Mouse (Mus musculus): ENCODE data around the gene Babam2. TPM values are rescaled to one million over a fixed set of nuclear protein-coding genes. Genes with fewer than 3 reads are reported as not detected.

Babam2 gene
- polyA plus RNA-seq, 1 experiment, result 26.3 TPM

GRCm38 (mm10) chr5:32056126-32056525 lies 358.6 kb downstream of the Babam2 start:
- no peak for DNase-seq (ENCODE audit: low read depth, low spot score)
- WGBS, result 34% methylated on average over 1 of the region's 1 CpGs

DNA sequence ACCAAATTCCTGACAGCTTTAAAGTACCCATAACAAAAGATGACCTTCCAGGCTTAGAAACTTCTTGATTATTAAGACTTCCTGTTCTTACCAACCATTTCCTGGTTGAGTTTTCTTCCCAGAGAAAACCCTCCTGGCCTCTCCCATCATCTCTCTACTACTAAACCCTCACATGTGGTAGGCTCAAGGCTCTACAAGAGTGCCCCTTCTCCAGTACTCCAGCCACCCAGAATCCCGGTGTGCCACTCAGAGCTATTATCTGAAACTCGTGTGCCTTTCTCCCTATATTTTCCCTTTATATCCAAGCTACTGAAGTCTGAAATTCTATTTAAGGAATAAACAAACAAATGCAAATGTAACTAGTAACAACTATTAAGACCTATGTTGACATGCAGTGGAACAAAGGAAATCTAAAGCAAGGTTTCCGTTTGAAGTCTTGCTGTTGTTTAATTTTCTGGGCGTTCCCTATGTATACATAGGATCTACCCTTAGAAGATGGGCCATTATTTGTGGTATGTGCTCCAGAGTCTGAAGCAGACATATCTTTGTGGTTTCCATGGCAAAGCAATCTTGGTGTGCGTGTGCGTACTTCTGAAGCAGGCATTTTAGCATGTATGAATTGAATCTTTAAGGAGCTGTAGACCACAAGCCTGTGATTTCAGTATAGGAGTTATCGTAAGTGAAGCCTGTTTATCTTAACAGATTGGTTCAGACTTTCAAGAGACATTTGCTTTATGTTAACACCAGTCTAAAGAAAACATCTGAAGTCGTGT lies 361.2 kb downstream of the Babam2 start:
- no peak for DNase-seq (ENCODE audit: low read depth, low spot score)

GRCm38 (mm10) chr5:32059254-32059796 lies 361.8 kb downstream of the Babam2 start:
- no peak for DNase-seq (ENCODE audit: low read depth, low spot score)
- 53% methylated on average over 8 of the region's 8 CpGs for WGBS

More for the DNA sequence above, 361.2 kb downstream of the Babam2 start:
- 39% methylated on average over 8 of the region's 8 CpGs for WGBS

DNA sequence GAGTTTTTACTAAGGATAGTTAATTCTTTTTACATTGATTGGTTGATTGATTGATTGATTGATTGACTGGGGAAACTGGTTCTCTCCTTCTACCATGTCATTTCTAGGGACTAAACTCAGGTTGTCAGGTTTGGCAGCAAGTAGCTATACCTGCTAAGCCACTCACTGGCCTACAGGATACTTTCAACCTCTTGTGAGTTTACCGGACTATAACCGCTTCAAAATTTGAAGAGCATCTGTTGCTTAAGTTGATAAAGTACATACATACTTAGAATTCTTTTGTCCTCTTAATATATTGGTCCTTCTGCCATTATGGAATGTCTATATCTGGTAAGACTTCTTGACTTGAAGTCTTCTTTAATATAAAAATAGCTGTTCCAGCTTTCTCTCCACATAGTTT lies 363.0 kb downstream of the Babam2 start:
- no peak for DNase-seq (ENCODE audit: low read depth, low spot score)
- 96% methylated on average over 2 of the region's 2 CpGs for WGBS

GRCm38 (mm10) chr5:32061854-32062253 lies 364.4 kb downstream of the Babam2 start:
- no peak for DNase-seq (ENCODE audit: low read depth, low spot score)
- WGBS, result 94% methylated on average over 1 of the region's 1 CpGs

- no peak for DNase-seq (ENCODE audit: low read depth, low spot score)
- 86% methylated on average over 2 of the region's 2 CpGs for WGBS
These were observed 367.0 kb downstream of the Babam2 start for GRCm38 (mm10) chr5:32064341-32065105.

DNA sequence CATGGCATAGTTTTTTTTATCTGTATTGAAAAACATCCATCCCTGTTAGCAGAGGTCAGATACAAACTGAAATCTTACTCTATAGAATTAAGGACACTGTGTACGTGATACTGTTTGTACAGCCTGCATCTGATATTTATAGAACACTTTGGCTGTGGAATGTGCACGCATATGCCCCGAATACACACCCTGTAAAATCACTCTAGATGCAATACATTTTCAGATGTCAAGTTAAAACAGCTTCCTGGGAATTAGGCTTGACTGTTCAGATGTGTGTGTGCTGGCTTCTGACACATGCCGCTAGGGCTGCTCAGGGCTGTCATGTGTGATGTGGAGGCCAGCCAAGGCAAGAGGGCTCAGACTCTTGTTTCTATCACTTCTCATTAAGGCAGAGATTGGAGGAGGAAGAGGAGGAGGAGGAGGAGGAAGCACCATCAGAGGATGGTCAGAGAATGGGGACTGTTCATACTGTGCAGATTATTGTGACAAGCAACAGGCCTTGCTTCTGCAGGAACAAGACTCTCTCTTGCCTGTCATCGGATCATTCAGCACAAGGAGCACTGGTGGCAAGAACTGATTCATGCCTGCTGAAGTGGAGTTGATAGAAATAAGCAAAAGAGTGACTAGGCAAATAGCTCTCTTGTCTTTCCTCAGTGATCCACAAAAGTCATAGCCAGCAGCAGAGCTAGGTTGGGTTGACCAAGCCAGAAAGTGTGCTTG lies 368.7 kb downstream of the Babam2 start:
- no peak for DNase-seq (ENCODE audit: low read depth, low spot score)
- WGBS, result 75% methylated on average over 5 of the region's 5 CpGs

DNA sequence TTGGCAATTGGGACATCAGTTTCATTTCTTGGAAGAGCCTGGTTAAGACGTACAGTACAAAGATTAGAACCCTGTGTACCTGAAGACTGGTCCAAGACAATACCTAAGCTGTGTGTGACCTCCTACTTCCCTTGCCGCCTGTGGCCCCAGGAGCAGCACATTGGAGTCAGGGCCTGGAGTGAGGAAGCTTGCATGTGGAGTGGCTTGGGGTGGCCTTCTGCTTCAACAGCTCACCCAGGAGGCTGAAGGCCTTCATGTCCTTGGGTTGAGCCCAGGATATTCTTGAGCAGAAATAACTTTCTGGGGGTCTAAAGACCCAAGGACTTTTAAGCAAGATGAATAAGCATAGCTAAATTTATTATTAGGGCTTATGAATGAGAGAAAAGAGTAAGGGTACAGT lies 369.4 kb downstream of the Babam2 start:
- 97% methylated on average over 2 of the region's 2 CpGs for WGBS
- no peak for DNase-seq (ENCODE audit: low read depth, low spot score)

GRCm38 (mm10) chr5:32068616-32069015 lies 371.1 kb downstream of the Babam2 start:
- 81% methylated on average over 3 of the region's 3 CpGs for WGBS
- DNase-seq (ENCODE audit: low read depth, low spot score), result no peak

GRCm38 (mm10) chr5:32069096-32069495 lies 371.6 kb downstream of the Babam2 start:
- no peak for DNase-seq (ENCODE audit: low read depth, low spot score)
- 92% methylated on average over 4 of the region's 4 CpGs for WGBS

DNA sequence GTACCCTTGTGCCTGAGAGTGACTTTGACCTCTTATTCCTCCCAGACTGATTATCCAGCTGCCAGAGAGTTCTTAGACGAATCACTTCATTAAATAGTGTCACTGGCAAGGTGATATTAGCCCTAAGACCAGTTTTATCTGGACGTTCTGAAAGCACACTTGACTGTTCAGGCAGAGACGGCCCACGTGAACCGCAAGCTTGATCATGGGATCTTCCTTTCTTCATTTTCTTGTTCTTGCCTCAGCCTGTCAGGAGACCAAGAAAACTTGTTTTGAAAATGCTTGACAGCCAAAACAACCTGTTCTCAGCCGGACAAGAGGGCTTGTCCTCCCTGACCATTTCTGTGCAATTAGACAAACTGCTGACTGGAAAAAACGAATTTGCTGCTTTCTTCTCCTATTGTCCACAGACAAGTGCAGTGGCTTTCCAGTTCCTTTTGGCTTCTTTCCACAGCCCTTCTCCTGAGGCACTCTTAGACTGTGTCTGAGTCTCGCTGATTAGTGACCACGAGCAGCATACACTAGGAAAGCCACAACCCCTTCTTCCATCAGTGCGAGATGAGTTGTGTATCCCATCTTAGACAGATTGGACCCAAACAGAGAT lies 372.2 kb downstream of the Babam2 start:
- WGBS, result 75% methylated on average over 10 of the region's 10 CpGs
- DNase-seq (ENCODE audit: low read depth, low spot score), result no peak

DNA sequence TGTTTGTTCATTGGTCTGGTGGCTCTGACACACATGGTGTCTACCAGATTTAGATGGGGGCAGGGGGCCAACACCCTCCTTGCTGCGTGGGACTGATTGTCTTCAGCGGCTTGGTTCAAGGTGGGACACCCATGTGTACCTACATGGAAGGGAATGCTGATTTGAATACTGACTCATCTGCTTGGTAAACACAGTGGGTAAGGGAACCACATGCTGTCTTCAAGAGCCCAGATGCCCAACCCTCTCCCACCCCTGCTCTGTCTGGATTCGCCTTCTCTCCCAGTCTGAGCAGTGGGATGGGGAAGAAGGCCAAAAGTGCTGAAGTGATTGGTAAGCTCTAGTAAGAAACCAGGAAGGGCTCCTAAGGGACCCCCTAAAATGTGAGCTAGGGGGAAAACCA lies 373.3 kb downstream of the Babam2 start:
- 69% methylated on average over 3 of the region's 3 CpGs for WGBS
- no peak for DNase-seq (ENCODE audit: low read depth, low spot score)

DNA sequence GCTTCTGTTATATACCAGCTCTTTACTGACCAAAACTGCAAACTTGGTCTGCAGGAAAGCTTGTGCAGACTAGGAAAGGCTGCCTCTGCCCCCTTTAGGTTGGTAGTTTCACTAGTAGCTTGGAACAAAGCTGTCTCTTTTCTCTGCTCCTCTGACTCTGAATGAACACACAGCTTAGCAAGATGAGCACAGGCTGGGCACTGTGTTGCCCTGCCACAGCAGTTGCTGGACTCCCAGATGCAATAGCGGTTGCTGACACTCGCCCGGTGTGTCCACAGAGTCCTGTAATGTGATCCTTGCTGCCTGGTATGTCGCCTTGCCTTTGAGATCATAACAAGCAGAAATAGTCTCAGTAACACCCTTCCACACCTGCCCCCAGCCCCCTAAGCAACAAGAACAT lies 373.8 kb downstream of the Babam2 start:
- WGBS, result 77% methylated on average over 4 of the region's 4 CpGs
- DNase-seq (ENCODE audit: low read depth, low spot score), result no peak

- DNase-seq (ENCODE audit: low read depth, low spot score), result no peak
- WGBS, result 75% methylated on average over 5 of the region's 5 CpGs
These were observed 374.3 kb downstream of the Babam2 start for GRCm38 (mm10) chr5:32071824-32072223.

- WGBS, result 97% methylated on average over 3 of the region's 3 CpGs
- no peak for DNase-seq (ENCODE audit: low read depth, low spot score)
These were observed 375.4 kb downstream of the Babam2 start for GRCm38 (mm10) chr5:32072877-32073276.

DNA sequence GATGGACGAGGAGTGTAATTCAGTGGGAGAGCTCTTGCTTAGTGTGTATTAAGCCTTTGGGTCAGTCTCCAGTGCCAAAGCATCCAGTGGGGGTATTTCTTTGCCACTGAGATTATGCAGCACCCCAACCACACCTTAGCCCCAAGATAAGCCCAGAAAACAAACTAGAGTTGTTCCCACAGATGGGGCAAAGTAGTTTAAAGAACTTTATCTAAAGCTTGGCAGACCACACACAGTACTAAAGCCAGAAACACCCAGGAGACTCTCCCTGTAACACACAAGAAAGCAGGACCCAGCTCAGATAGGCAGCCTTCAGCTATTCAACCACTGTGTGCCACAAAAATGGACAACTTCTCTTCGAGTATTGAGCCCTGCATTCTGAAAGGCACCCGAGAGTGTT lies 376.6 kb downstream of the Babam2 start:
- DNase-seq (ENCODE audit: low read depth, low spot score), result no peak
- 93% methylated on average over 3 of the region's 3 CpGs for WGBS

GRCm38 (mm10) chr5:32077139-32077538 lies 379.7 kb downstream of the Babam2 start:
- DNase-seq (ENCODE audit: low read depth, low spot score), result no peak
- 93% methylated on average over 3 of the region's 3 CpGs for WGBS

GRCm38 (mm10) chr5:32078986-32079385 lies 381.5 kb downstream of the Babam2 start:
- no peak for DNase-seq (ENCODE audit: low read depth, low spot score)
- 68% methylated on average over 4 of the region's 4 CpGs for WGBS

DNA sequence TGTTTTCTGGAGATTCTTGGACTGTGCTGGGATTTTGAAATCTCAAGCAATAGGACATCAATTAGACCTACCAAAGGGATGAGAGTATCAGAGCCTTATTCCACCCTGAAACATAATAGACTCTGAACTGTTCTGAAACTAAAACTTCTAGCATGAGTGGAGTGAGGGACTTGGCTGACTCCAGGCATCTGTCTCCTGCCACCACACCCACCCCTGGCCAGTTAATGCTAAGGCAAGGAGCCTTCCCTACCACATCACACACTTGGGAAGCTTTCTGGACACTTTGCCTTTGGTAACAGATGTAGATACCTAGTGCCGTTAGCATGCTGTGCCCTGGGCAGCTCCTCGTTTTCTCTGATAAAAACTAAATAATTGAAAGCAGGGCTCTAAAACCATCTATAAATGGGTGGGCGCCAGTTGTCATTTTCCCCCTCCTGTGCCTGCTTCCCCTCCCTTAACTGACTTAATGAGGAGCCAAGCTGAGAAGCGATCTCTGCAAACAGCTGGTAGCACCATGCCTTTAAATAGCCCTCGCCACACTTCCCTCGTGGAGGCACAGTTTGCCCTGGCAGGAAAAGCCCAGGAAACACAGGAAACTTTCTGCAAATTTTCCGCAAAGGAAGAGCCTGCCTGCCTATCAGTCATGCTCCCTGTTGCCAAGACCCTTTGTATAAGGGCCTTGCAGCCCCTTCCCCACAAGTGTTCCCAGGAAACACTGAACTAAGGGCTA lies 383.2 kb downstream of the Babam2 start:
- no peak for DNase-seq (ENCODE audit: low read depth, low spot score)
- 71% methylated on average over 7 of the region's 7 CpGs for WGBS
